Comparison of ENCODE assay signal across 22 mouse cellular contexts in genomic region chr13:103217486-103217885, GRCm38 (mm10).
A peak's percentile ranks its signal among the peaks of the same experiment; 100 is the strongest.
DNase-seq lines count a peak whose midpoint lies in the region; ATAC-seq and TF ChIP-seq lines count a peak whose summit lies in the region.
"Had no signal": no experiment of that assay in that cellular context is flagged by ENCODE, and none has a peak within 500 bp of the region (broad histone marks: within the 10 kb centered on the region; RNA-seq: fewer than 3 reads in every experiment).

No protein-coding gene starts in this region.

- DNase-seq in heart, adult 11 months, result peak; percentile 67
- no peak for DNase-seq in heart, postnatal 10 days
- DNase-seq in heart, embryonic 10.5 days (ENCODE audit: low spot score), result peak; percentile 35
- no peak for DNase-seq in heart, postnatal 14 days
- DNase-seq in neural tube, embryonic 10.5 days (ENCODE audit: extremely low spot score, low spot score), result peak; percentile 3
- DNase-seq in G1E (ENCODE audit: low spot score), result no peak
- no peak for DNase-seq in thymus, postnatal 25 days
- DNase-seq: adrenal gland, adult 2 months; adrenal gland, adult 8-10 months; adrenal gland, postnatal 10 days; adrenal gland, postnatal 14 days; adrenal gland, postnatal 25 days; adrenal gland, postnatal 36 days; B cell, adult 2 months; cerebellum, adult 11 months; cerebellum, adult 11-12 months; cerebellum, adult 18-20 months had no signal

- H3K27ac ChIP-seq in heart, embryonic 10.5 days, result no peak overlapping the region
- H3K27ac ChIP-seq in neural tube, embryonic 15.5 days (replicated peaks), result no peak overlapping the region

- ATAC-seq in neural tube, embryonic 15.5 days (ENCODE audit: low FRiP score), result no peak
- ATAC-seq in G1E (ENCODE audit: extremely low read depth, insufficient number of reproducible peaks, low FRiP score, poor library complexity, severe bottlenecking), result peak; percentile 52
- ATAC-seq: activated CD4-positive, CD25-positive, alpha-beta regulatory T cell, adult 4 months; CD4-positive, CD25-positive, alpha-beta regulatory T cell, adult 4 months; Patski had no signal

- H3K36me3 ChIP-seq in heart, embryonic 10.5 days, result no peaks in the 10 kb centered on the region
- no peaks in the 10 kb centered on the region for H3K36me3 ChIP-seq in neural tube, embryonic 15.5 days
- H3K36me3 ChIP-seq in G1E (replicated peaks), result no peaks in the 10 kb centered on the region

- no peak for TF ChIP-seq CTCF in G1E (IDR thresholded peaks at IDR 0.05; ENCODE audit: low read depth, low read length)

- no peaks in the 10 kb centered on the region for H3K27me3 ChIP-seq in heart, embryonic 10.5 days (ENCODE audit: insufficient read depth, poor library complexity, severe bottlenecking)
- H3K27me3 ChIP-seq in neural tube, embryonic 15.5 days (replicated peaks), result no peaks in the 10 kb centered on the region
- H3K27me3 ChIP-seq in G1E (ENCODE audit: insufficient read depth, low read length), result no peaks in the 10 kb centered on the region; the same call in 1 of the 2 replicates
- H3K27me3 ChIP-seq: CH12.LX, Patski had no signal

- H3K9ac ChIP-seq in neural tube, embryonic 15.5 days (replicated peaks), result no peak overlapping the region

- 68% methylated on average over 3 of the region's 3 CpGs for WGBS in heart, embryonic 10.5 days
- 89% methylated on average over 3 of the region's 3 CpGs for WGBS in neural tube, embryonic 15.5 days

- intact Hi-C loops in heart, postnatal 10 days (cut with DNase I), result no loop called here
- intact Hi-C loops in heart, postnatal 14 days (cut with DNase I), result loop anchor here (10.0 kb wide), 1 partner anchor 117 kb away; the partner anchor contains the start of gene Mast4

- peaks cover 8% of the 10 kb centered on the region for H3K4me1 ChIP-seq in heart, embryonic 10.5 days
- no peaks in the 10 kb centered on the region for H3K4me1 ChIP-seq in neural tube, embryonic 15.5 days
- H3K4me1 ChIP-seq in G1E (ENCODE audit: insufficient read depth, low read depth, low read length), result peaks cover 59% of the 10 kb centered on the region

- H3K4me3 ChIP-seq in heart, embryonic 10.5 days, result no peak overlapping the region
- H3K4me3 ChIP-seq in neural tube, embryonic 15.5 days (replicated peaks), result no peak overlapping the region
- no peak overlapping the region for H3K4me3 ChIP-seq in G1E (ENCODE audit: low read depth, low read length)

- H3K9me3 ChIP-seq in heart, embryonic 10.5 days, result no peaks in the 10 kb centered on the region
- H3K9me3 ChIP-seq in neural tube, embryonic 15.5 days (replicated peaks), result no peaks in the 10 kb centered on the region
- no peaks in the 10 kb centered on the region for H3K9me3 ChIP-seq in G1E (replicated peaks)

- no peak overlapping the region for H3K4me2 ChIP-seq in neural tube, embryonic 15.5 days

Comparison
In these comparisons a context has a peak if more than half of its experiments do, and no peak if none do; other contexts are left out.
1. DNase-seq: peak in heart, adult 11 months (single experiment), heart, embryonic 10.5 days (single experiment) and neural tube, embryonic 10.5 days (single experiment); none in heart, postnatal 10 days (0 of 2), heart, postnatal 14 days (0 of 2), G1E (single experiment) and thymus, postnatal 25 days (single experiment).